Mouse (Mus musculus) lung, adult 2 months (tissue): ENCODE data around the gene Ints5.

Experiments used
- CTCF ChIP-seq: fragments of 200-500 bp; IDR thresholded peaks from 2 replicates; pipeline ENCODE4 v1.5.1; 2011; ENCODE audit warnings: mild to moderate bottlenecking, low read length, control low read depth; ENCODE audit not compliant: insufficient read depth
- POLR2A ChIP-seq: fragments of 200-500 bp; IDR thresholded peaks from 2 replicates; pipeline ENCODE4 v1.6.1; 2011; ENCODE audit warnings: low read depth, mild to moderate bottlenecking, control low read depth, low read length, borderline replicate concordance; ENCODE audit errors: extremely low read depth

DNA sequence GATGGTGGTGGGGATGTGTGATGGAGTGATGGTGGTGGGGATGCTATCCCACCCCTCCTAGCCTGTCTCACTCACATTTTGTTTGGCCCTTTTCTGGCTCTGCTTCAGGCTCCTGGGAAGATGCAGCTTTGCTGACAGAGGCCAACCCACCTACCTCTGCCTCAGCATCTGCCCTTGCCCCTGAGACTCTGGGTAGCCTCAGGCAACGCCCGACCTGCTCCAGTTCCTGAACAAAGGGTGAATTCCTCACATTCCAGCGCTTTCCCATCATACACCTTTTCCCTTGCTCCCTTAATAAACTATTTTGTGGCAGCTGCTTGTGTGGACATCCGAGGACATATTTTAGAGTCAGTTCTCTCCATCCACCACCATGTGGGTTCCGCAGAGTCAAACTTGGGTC is 44.4 kb upstream of the Ints5 start:
- no peak for TF ChIP-seq CTCF
- TF ChIP-seq POLR2A: no peak
